Mouse (Mus musculus) CH12.LX (cell line): ENCODE results near the gene Myrip. TPM values are rescaled to one million over a fixed set of nuclear protein-coding genes. Genes with fewer than 3 reads are reported as not detected.

Source experiments
- DNase-seq: peaks from one replicate; pipeline ENCODE4 v3.0.0-alpha.2; 2013; ENCODE audit errors: extremely low read depth
- H3K27ac ChIP-seq: 2 replicates; pipeline ENCODE4 v1.5.1; 2012; ENCODE audit warnings: low read depth, mild to moderate bottlenecking, control low read depth, moderate library complexity; ENCODE audit not compliant: insufficient read depth
- H3K27me3 ChIP-seq: replicated peaks from 2 replicates; pipeline ENCODE3; 2012; ENCODE audit warnings: inconsistent platforms
- H3K36me3 ChIP-seq, 2 experiments: replicated peaks in 1 of 2; 2 replicates each; pipeline versions ENCODE3 to v1.6.1; 2012; ENCODE audit warnings: inconsistent platforms in 1 of 2, low read length in 1 of 2, mild to moderate bottlenecking in 1 of 2, mixed read lengths in 1 of 2, moderate library complexity in 1 of 2; ENCODE audit not compliant: control insufficient read depth in 1 of 2, insufficient read depth in 1 of 2
- H3K4me1 ChIP-seq, 2 experiments: 2 replicates each; pipeline ENCODE4 v1.6.1; 2012; ENCODE audit warnings: inconsistent platforms in 1 of 2, moderate library complexity in 1 of 2; ENCODE audit not compliant: insufficient read depth in 2 of 2, control insufficient read depth in 1 of 2
- H3K4me2 ChIP-seq: 2 replicates; pipeline ENCODE4 v1.6.1; 2012; ENCODE audit warnings: low read depth, mild to moderate bottlenecking, control low read depth; ENCODE audit not compliant: poor library complexity, insufficient read depth, severe bottlenecking
- H3K4me3 ChIP-seq, 3 experiments: fragments of 150-350 bp in 1 of 3; sonication (generic) in 1 of 3; replicated peaks in 1 of 3; 2 replicates each; pipeline versions ENCODE3 to v1.5.1; 2011 to 2012; ENCODE audit warnings: low read depth in 2 of 3, low read length in 2 of 3, mild to moderate bottlenecking in 2 of 3, moderate library complexity in 2 of 3, control low read depth in 1 of 3, improper control_type of control experiment in 1 of 3, inconsistent platforms in 1 of 3, mixed read lengths in 1 of 3; ENCODE audit not compliant: poor library complexity in 1 of 3
- H3K79me2 ChIP-seq: replicated peaks from 2 replicates; pipeline ENCODE4 v1.6.1; 2012; ENCODE audit warnings: mild to moderate bottlenecking, moderate library complexity; ENCODE audit not compliant: control insufficient read depth, poor library complexity, insufficient read depth, severe bottlenecking; ENCODE audit errors: extremely low read depth
- H3K9ac ChIP-seq: 2 replicates; pipeline ENCODE4 v1.6.1; 2012; ENCODE audit warnings: low read depth, mild to moderate bottlenecking, control low read depth, moderate library complexity; ENCODE audit not compliant: insufficient read depth
- H3K9me3 ChIP-seq: replicated peaks from 2 replicates; pipeline ENCODE3; 2012; ENCODE audit warnings: low read length, inconsistent platforms, mixed read lengths
- BHLHE40 ChIP-seq: IDR thresholded peaks from 2 replicates; pipeline ENCODE4 v1.6.1; 2011; ENCODE audit warnings: mild to moderate bottlenecking, low read depth, low read length, improper control_type of control experiment
- CHD1 ChIP-seq: IDR thresholded peaks from 2 replicates; pipeline ENCODE4 v1.6.1; 2012; ENCODE audit warnings: low read depth, low read length, improper control_type of control experiment, inconsistent platforms
- CHD2 ChIP-seq: IDR thresholded peaks from 2 replicates; pipeline ENCODE4 v1.6.1; 2011; ENCODE audit warnings: low read length, improper control_type of control experiment
- CTCF ChIP-seq, 2 experiments: IDR thresholded peaks in 1 of 2; conservative IDR thresholded peaks in 1 of 2; 2 replicates each; pipeline ENCODE4 v1.5.1; 2011 to 2012; ENCODE audit warnings: low read depth in 2 of 2, low read length in 2 of 2, improper control_type of control experiment in 1 of 2, inconsistent platforms in 1 of 2, mild to moderate bottlenecking in 1 of 2, moderate library complexity in 1 of 2
- EP300 ChIP-seq: IDR thresholded peaks from 2 replicates; pipeline ENCODE4 v1.6.1; 2011; ENCODE audit warnings: low read length, improper control_type of control experiment
- ETS1 ChIP-seq: conservative IDR thresholded peaks from 2 replicates; pipeline ENCODE4 v1.6.1; 2012; ENCODE audit warnings: low read depth, mild to moderate bottlenecking, inconsistent platforms, low read length, improper control_type of control experiment, moderate library complexity
- IRF4 ChIP-seq: IDR thresholded peaks from 2 replicates; pipeline ENCODE4 v1.6.1; 2014; ENCODE audit warnings: low read depth, mild to moderate bottlenecking, inconsistent platforms, low read length, improper control_type of control experiment
- MYC ChIP-seq: IDR thresholded peaks from 2 replicates; pipeline ENCODE4 v1.6.1; 2011; ENCODE audit warnings: low read depth, mild to moderate bottlenecking, improper control_type of control experiment, low read length
- NELFE ChIP-seq: IDR thresholded peaks from 2 replicates; pipeline ENCODE4 v1.6.1; 2011; ENCODE audit warnings: low read depth, low read length, improper control_type of control experiment
- POLR2A ChIP-seq: IDR thresholded peaks from 2 replicates; pipeline ENCODE4 v1.6.1; 2011; ENCODE audit warnings: low read depth, mild to moderate bottlenecking, improper control_type of control experiment, low read length
- RAD21 ChIP-seq: IDR thresholded peaks from 2 replicates; pipeline ENCODE4 v1.6.1; 2011; ENCODE audit warnings: low read depth, mild to moderate bottlenecking, low read length, improper control_type of control experiment, moderate library complexity
- SMC3 ChIP-seq: IDR thresholded peaks from 2 replicates; pipeline ENCODE4 v1.6.1; 2011; ENCODE audit warnings: low read depth, low read length, improper control_type of control experiment
- TBP ChIP-seq: conservative IDR thresholded peaks from 2 replicates; pipeline ENCODE4 v1.6.1; 2011; ENCODE audit warnings: low read depth, low read length, improper control_type of control experiment
- UBTF ChIP-seq: IDR thresholded peaks from 2 replicates; pipeline ENCODE4 v1.6.1; 2012; ENCODE audit warnings: low read depth, mild to moderate bottlenecking, inconsistent platforms, low read length, improper control_type of control experiment, moderate library complexity
- USF1 ChIP-seq: IDR thresholded peaks from 2 replicates; pipeline ENCODE4 v1.6.1; 2014; ENCODE audit warnings: low read depth, mild to moderate bottlenecking, inconsistent platforms, low read length, improper control_type of control experiment
- USF2 ChIP-seq: conservative IDR thresholded peaks from 2 replicates; pipeline ENCODE4 v1.6.1; 2011; ENCODE audit warnings: low read depth, low read length, improper control_type of control experiment
- ZC3H11A ChIP-seq: IDR thresholded peaks from 2 replicates; pipeline ENCODE4 v1.6.1; 2012; ENCODE audit warnings: low read depth, mild to moderate bottlenecking, inconsistent platforms, low read length, improper control_type of control experiment
- ZMIZ1 ChIP-seq: IDR thresholded peaks from 2 replicates; pipeline ENCODE4 v1.6.1; 2012; ENCODE audit warnings: low read depth, mild to moderate bottlenecking, inconsistent platforms, low read length, improper control_type of control experiment
- ZNF384 ChIP-seq: IDR thresholded peaks from 2 replicates; pipeline ENCODE4 v1.6.1; 2012; ENCODE audit warnings: low read depth, low read length, improper control_type of control experiment, inconsistent platforms
- dilution Hi-C: fragments of 300-500 bp; cut with MboI; formaldehyde crosslinking; loops from 2 replicates; pipeline ENCODE4 v1.14.3; 2020; ENCODE audit warnings: low sequenced_read_pairs; ENCODE audit not compliant: extremely low pct_unique_long_range_greater_than_20kb, extremely low pct_ligation_motif_present
- in situ Hi-C: fragments of 300-500 bp; cut with MboI; formaldehyde crosslinking; loops from 3 replicates; pipeline ENCODE4 v1.14.3; 2019; ENCODE audit warnings: low sequenced_read_pairs, low pct_ligation_motif_present, low pct_unique_long_range_greater_than_20kb, mixed read lengths
- polyA plus RNA-seq: library from polyadenylated mRNA; unstranded; fragments of >175 nt; gene quantifications from 2 replicates; pipeline ENCODE4 v1.2.1, GENCODE M21; 2012; ENCODE audit warnings: low read depth; ENCODE audit not compliant: insufficient read length
- total RNA-seq, 2 experiments: library from RNA; depleted of rRNA; stranded (reverse); fragments of 300-350 nt in 1 of 2; fragments of >200 nt in 1 of 2; gene quantifications; 2 replicates each; pipeline ENCODE4 v1.2.3; 2012 to 2014

Myrip gene
- total and polyA plus RNA-seq, 3 experiments: not detected

DNA sequence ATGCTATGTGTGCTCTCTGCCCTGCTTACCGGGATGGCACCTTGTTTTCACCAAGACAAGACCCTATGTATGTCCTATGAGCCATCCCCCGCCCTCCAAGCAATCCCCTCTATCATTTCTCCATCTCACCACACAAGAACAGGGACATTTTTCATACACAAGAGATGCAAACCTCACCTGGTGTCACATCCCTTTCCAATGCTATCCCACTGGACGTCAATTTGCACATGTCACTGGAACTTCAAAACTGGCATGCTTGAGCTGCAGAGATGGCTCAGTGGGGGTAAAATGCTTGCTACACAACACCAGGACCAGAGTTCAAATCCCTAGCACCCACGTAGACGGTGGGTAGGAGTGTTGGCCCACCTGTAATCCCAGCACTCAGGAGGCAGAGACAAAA lies 196.7 kb downstream of the Myrip start:
- TF ChIP-seq ZC3H11A: no peak
- no peak for TF ChIP-seq USF2
- TF ChIP-seq BHLHE40: no peak
- TF ChIP-seq UBTF: no peak
- no peak for TF ChIP-seq ZMIZ1
- TF ChIP-seq EP300: no peak
- no peak for TF ChIP-seq USF1
- Histone ChIP-seq H3K27ac (no peak overlapping the region), H3K27me3 (no peaks in the 10 kb centered on the region), H3K79me2 (no peaks in the 10 kb centered on the region; the same call in 1 of the 2 replicates), H3K36me3 (peaks cover 22 to 37% of the 10 kb centered on the region in 2 experiments), H3K4me2 (no peak overlapping the region), H3K4me3 (no peak overlapping the region), H3K4me1 (peaks cover 0 to 15% of the 10 kb centered on the region in 2 experiments; a peak in 3 of 4 replicates), H3K9ac (no peak overlapping the region), H3K9me3 (no peaks in the 10 kb centered on the region)
- no peak for DNase-seq
- in situ Hi-C loops: loop anchor here (5.0 kb wide), 1 partner anchor 66 kb away; no protein-coding TSS in a partner anchor
- dilution Hi-C loops: no loop called here

DNA sequence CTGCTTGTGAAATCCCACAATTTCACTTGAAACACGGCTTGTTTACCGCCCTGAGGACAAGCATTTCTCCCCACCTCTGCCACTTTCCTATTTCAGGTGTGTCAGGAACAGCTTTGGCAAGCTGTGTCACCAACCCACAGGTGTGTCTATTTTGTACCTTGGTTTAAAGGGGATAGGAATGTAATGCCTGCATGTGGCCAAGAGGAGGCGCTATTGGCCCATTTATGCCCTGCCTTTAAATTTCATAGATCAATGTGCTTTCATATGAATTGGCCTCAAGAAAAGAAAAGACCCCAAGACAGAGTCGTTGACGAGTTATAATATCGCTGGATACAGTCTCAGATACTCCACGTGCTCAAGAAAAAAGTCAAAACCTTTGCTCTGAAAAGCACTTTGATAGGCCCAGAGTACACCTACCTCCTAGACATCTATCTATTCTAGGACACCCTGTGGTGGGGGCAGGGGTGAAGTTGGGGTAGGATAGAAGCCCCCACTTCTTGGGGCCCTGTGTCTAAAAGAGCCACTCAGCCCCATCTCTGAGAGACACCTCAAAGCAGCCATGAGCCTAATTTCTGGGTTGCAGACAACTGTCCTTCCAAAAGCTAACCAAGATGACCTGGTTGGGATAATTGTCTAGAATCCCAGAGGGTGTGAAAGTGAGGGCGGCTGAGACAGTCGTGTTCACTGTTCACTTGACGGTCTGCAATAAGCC lies 200.0 kb downstream of the Myrip start:
- Histone ChIP-seq H3K27ac (no peak overlapping the region), H3K36me3 (peaks cover 0 to 11% of the 10 kb centered on the region in 2 experiments), H3K4me2 (no peak overlapping the region), H3K79me2 (no peaks in the 10 kb centered on the region), H3K9me3 (peaks cover 5% of the 10 kb centered on the region), H3K27me3 (no peaks in the 10 kb centered on the region), H3K4me3 (no peak overlapping the region), H3K9ac (no peak overlapping the region), H3K4me1 (peaks cover 0 to 7% of the 10 kb centered on the region in 2 experiments; a peak in 2 of 4 replicates)
- dilution Hi-C loops (no loop called here), in situ Hi-C loops (loop anchor here (5.0 kb wide), 1 partner anchor 66 kb away; no protein-coding TSS in a partner anchor)
- TF ChIP-seq SMC3: peak; percentile 50
- no peak for TF ChIP-seq USF1
- peak; percentile 73 to 85 for TF ChIP-seq CTCF (conservative IDR thresholded peaks at IDR 0.05 in 1 of 2, IDR thresholded peaks at IDR 0.05 in 1 of 2; ENCODE audit: low read depth in 2 of 2, low read length in 2 of 2)
- peak; percentile 36; the same call in 1 of the 2 replicates for TF ChIP-seq MYC
- no peak for TF ChIP-seq CHD2
- no peak for TF ChIP-seq UBTF
- no peak for TF ChIP-seq ZNF384
- no peak for TF ChIP-seq POLR2A
- TF ChIP-seq NELFE: peak; percentile 24; the same call in 1 of the 2 replicates
- no peak for TF ChIP-seq IRF4
- no peak for TF ChIP-seq TBP
- peak; percentile 83 for TF ChIP-seq RAD21
- no peak for TF ChIP-seq CHD1
- TF ChIP-seq ETS1: no peak
- peak; percentile 41 for DNase-seq
